Mouse (Mus musculus) MEL (cell line): ENCODE measurements around the gene Ctnnbl1. TPM values are rescaled to one million over a fixed set of nuclear protein-coding genes. Genes with fewer than 3 reads are reported as not detected.

Source experiments
- DNase-seq: peaks from one replicate; pipeline ENCODE4 v3.0.0; 2011; ENCODE audit warnings: low read depth, low spot score
- H3K27ac ChIP-seq: 2 replicates; pipeline ENCODE4 v1.5.1; 2012; ENCODE audit warnings: low read depth, mild to moderate bottlenecking, control low read depth, low read length, moderate library complexity; ENCODE audit not compliant: control insufficient read depth
- H3K27me3 ChIP-seq, 2 experiments: fragments of 150-350 bp in 1 of 2; sonication (generic) in 1 of 2; 2 replicates each; pipeline ENCODE4 v1.6.1; 2012; ENCODE audit warnings: low read length in 2 of 2, mild to moderate bottlenecking in 2 of 2, improper control_type of control experiment in 1 of 2, moderate library complexity in 1 of 2; ENCODE audit not compliant: insufficient read depth in 2 of 2, control insufficient read depth in 1 of 2
- H3K36me3 ChIP-seq, 2 experiments: 2 replicates each; pipeline ENCODE4 v1.6.1; 2012 to 2014; ENCODE audit warnings: low read length in 2 of 2, improper control_type of control experiment in 1 of 2, inconsistent platforms in 1 of 2, mild to moderate bottlenecking in 1 of 2; ENCODE audit not compliant: insufficient read depth in 2 of 2, control insufficient read depth in 1 of 2
- H3K4me1 ChIP-seq, 2 experiments: fragments of 150-350 bp in 1 of 2; sonication (generic) in 1 of 2; 2 replicates each; pipeline ENCODE4 v1.6.1; 2012; ENCODE audit warnings: low read length in 2 of 2, improper control_type of control experiment in 1 of 2, mild to moderate bottlenecking in 1 of 2; ENCODE audit not compliant: insufficient read depth in 2 of 2, control insufficient read depth in 1 of 2
- H3K4me3 ChIP-seq, 2 experiments: fragments of 150-350 bp in 1 of 2; sonication (generic) in 1 of 2; 2 replicates each; pipeline ENCODE4 v1.5.1; 2012; ENCODE audit warnings: low read depth in 2 of 2, low read length in 2 of 2, mild to moderate bottlenecking in 2 of 2, moderate library complexity in 2 of 2, control low read depth in 1 of 2, improper control_type of control experiment in 1 of 2; ENCODE audit not compliant: control insufficient read depth in 1 of 2, insufficient read depth in 1 of 2
- H3K79me2 ChIP-seq: 2 replicates; pipeline ENCODE4 v1.6.1; 2012; ENCODE audit warnings: mild to moderate bottlenecking, low read length, moderate library complexity; ENCODE audit not compliant: control insufficient read depth, poor library complexity, insufficient read depth
- H3K9ac ChIP-seq: 2 replicates; pipeline ENCODE4 v1.6.1; 2012; ENCODE audit warnings: low read depth, mild to moderate bottlenecking, control low read depth, low read length, moderate library complexity; ENCODE audit not compliant: control insufficient read depth, poor library complexity, severe bottlenecking
- H3K9me3 ChIP-seq: fragments of 150-350 bp; sonication (generic); replicated peaks from 2 replicates; pipeline ENCODE4 v1.6.1; 2012; ENCODE audit warnings: mild to moderate bottlenecking, low read length, improper control_type of control experiment, moderate library complexity; ENCODE audit not compliant: insufficient read depth
- BHLHE40 ChIP-seq: IDR thresholded peaks from 2 replicates; pipeline ENCODE4 v1.6.1; 2012; ENCODE audit warnings: low read depth, mild to moderate bottlenecking, inconsistent platforms, low read length, improper control_type of control experiment, borderline replicate concordance
- CHD1 ChIP-seq: IDR thresholded peaks from 2 replicates; pipeline ENCODE4 v1.6.1; 2012; ENCODE audit warnings: low read depth, mild to moderate bottlenecking, inconsistent platforms, low read length, improper control_type of control experiment
- CHD2 ChIP-seq: IDR thresholded peaks from 2 replicates; pipeline ENCODE4 v1.6.1; 2011; ENCODE audit warnings: low read length, improper control_type of control experiment
- EP300 ChIP-seq, 2 experiments: IDR thresholded peaks; 2 replicates each; pipeline ENCODE4 v1.6.1; 2011; ENCODE audit warnings: improper control_type of control experiment in 2 of 2, low read length in 2 of 2, low read depth in 1 of 2, mild to moderate bottlenecking in 1 of 2
- ETS1 ChIP-seq: IDR thresholded peaks from 2 replicates; pipeline ENCODE4 v1.6.1; 2012; ENCODE audit warnings: low read depth, mild to moderate bottlenecking, inconsistent platforms, low read length, improper control_type of control experiment, moderate library complexity
- HCFC1 ChIP-seq: IDR thresholded peaks from 2 replicates; pipeline ENCODE4 v1.6.1; 2012; ENCODE audit warnings: low read depth, mild to moderate bottlenecking, inconsistent platforms, low read length, improper control_type of control experiment, moderate library complexity
- JUND ChIP-seq: IDR thresholded peaks from 2 replicates; pipeline ENCODE4 v1.6.1; 2011; ENCODE audit warnings: low read depth, mild to moderate bottlenecking, improper control_type of control experiment, low read length
- KAT2A ChIP-seq: conservative IDR thresholded peaks from 2 replicates; pipeline ENCODE4 v1.6.1; 2012; ENCODE audit warnings: low read depth, low read length, improper control_type of control experiment, inconsistent platforms
- MAZ ChIP-seq: IDR thresholded peaks from 2 replicates; pipeline ENCODE4 v1.6.1; 2012; ENCODE audit warnings: low read depth, mild to moderate bottlenecking, inconsistent platforms, low read length, improper control_type of control experiment
- MEF2A ChIP-seq: IDR thresholded peaks from 2 replicates; pipeline ENCODE4 v1.6.1; 2014; ENCODE audit warnings: low read depth, mild to moderate bottlenecking, inconsistent platforms, low read length, improper control_type of control experiment; ENCODE audit not compliant: poor library complexity, insufficient replicate concordance, severe bottlenecking; ENCODE audit errors: extremely low read depth
- MXI1 ChIP-seq: IDR thresholded peaks from 2 replicates; pipeline ENCODE4 v1.6.1; 2011; ENCODE audit warnings: mild to moderate bottlenecking, low read depth, low read length, improper control_type of control experiment
- MYB ChIP-seq: IDR thresholded peaks from 2 replicates; pipeline ENCODE4 v1.6.1; 2011; ENCODE audit warnings: mild to moderate bottlenecking, low read depth, low read length, improper control_type of control experiment
- POLR2A ChIP-seq, 2 experiments: IDR thresholded peaks; 2 replicates each; pipeline ENCODE4 v1.6.1; 2011 to 2012; ENCODE audit warnings: low read length in 2 of 2, mild to moderate bottlenecking in 2 of 2, control low read depth in 1 of 2, improper control_type of control experiment in 1 of 2, low read depth in 1 of 2, moderate library complexity in 1 of 2; ENCODE audit not compliant: control insufficient read depth in 1 of 2, insufficient read depth in 1 of 2, poor library complexity in 1 of 2
- RAD21 ChIP-seq: IDR thresholded peaks from 2 replicates; pipeline ENCODE4 v1.6.1; 2011; ENCODE audit warnings: mild to moderate bottlenecking, low read depth, low read length, improper control_type of control experiment
- RCOR1 ChIP-seq: IDR thresholded peaks from 2 replicates; pipeline ENCODE4 v1.6.1; 2012; ENCODE audit warnings: low read depth, mild to moderate bottlenecking, inconsistent platforms, low read length, improper control_type of control experiment
- SIN3A ChIP-seq: IDR thresholded peaks from 2 replicates; pipeline ENCODE4 v1.6.1; 2012; ENCODE audit warnings: low read length, improper control_type of control experiment, inconsistent platforms
- SMC3 ChIP-seq: IDR thresholded peaks from 2 replicates; pipeline ENCODE4 v1.6.1; 2011; ENCODE audit warnings: low read depth, low read length, improper control_type of control experiment
- TAL1 ChIP-seq: IDR thresholded peaks from 2 replicates; pipeline ENCODE4 v1.6.1; 2012; ENCODE audit warnings: mild to moderate bottlenecking, inconsistent platforms, low read length, moderate library complexity, mixed read lengths
- TBP ChIP-seq: IDR thresholded peaks from 2 replicates; pipeline ENCODE4 v1.8.0; 2011; ENCODE audit warnings: low read depth, low read length, improper control_type of control experiment
- UBTF ChIP-seq: IDR thresholded peaks from 2 replicates; pipeline ENCODE4 v1.6.1; 2012; ENCODE audit warnings: low read depth, mild to moderate bottlenecking, inconsistent platforms, low read length, improper control_type of control experiment, moderate library complexity, borderline replicate concordance; ENCODE audit not compliant: insufficient read depth
- ZKSCAN1 ChIP-seq: IDR thresholded peaks from 2 replicates; pipeline ENCODE4 v1.6.1; 2012; ENCODE audit warnings: low read depth, mild to moderate bottlenecking, inconsistent platforms, low read length, improper control_type of control experiment, moderate library complexity
- ZNF384 ChIP-seq: IDR thresholded peaks from 2 replicates; pipeline ENCODE4 v1.6.1; 2012; ENCODE audit warnings: low read depth, mild to moderate bottlenecking, inconsistent platforms, low read length, improper control_type of control experiment
- polyA plus RNA-seq, 2 experiments: library from polyadenylated mRNA; stranded (reverse) in 1 of 2; unstranded in 1 of 2; fragments of >175 nt in 1 of 2; fragments of >200 nt in 1 of 2; gene quantifications; 2 replicates each; pipeline versions ENCODE4 v1.2.1 to v1.2.4; 2012; ENCODE audit warnings: low replicate concordance in 2 of 2, low read depth in 1 of 2; ENCODE audit not compliant: insufficient read length in 2 of 2, insufficient read depth in 1 of 2, missing spikeins in 1 of 2
- total RNA-seq: library from RNA; depleted of rRNA; stranded (reverse); fragments of 300-350 nt; gene quantifications from 2 replicates; pipeline ENCODE4 v1.2.3, GENCODE M21; 2012

Ctnnbl1 gene
- total and polyA plus RNA-seq, 3 experiments = 60.7 to 61.7 TPM; not detected in 1

DNA sequence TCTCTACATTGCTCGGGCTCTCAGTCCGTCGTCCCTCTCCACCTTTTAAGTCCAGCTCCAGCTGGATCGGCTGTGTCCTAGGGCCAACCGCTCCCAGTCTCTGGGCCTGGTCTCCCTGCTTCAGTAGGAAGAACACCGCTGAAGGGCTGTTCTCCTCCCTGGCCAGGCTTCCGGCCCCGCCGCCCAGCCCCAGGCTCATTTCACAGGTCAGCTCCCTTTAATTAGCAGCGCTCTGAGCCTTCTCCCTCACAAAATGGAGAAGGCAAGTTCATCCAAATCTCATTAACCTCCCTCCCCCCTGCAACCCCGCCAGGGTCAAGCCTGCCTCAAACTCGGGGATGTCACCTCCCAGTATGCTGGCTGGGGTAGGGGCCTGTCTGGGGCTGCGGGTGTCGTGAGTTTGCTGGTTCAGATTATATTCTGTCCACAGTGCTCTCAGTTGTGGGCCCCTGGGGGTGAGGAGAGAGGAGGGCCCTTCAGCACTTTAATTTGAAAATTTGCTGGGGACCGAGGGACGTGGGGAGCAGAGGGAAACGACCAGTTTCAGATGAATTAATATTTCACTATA lies 44.8 kb upstream of the Ctnnbl1 start:
- H3K4me3 ChIP-seq = no peak overlapping the region

DNA sequence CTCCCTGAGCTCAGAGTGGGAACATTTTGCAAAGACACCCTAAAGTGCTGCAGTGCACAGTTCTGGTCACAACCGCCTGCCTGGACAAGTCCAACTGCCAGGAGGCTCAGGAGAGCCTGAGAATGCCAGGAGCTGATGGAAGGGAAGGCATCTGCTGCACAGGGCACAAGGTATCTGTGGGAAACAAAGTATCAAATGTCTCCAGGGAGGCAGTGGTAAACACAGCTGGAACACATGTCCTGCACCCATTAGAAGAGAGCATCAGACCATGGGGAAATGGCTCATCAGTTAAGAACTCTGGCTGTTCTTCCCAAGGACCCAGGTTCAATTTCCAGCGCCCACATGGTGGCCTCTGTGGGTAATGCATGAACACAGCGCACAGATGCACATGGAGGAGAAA lies 43.6 kb upstream of the Ctnnbl1 start:
- Histone ChIP-seq H3K27me3 (no peaks in the 10 kb centered on the region), H3K9ac (no peak overlapping the region), H3K4me1 (no peaks in the 10 kb centered on the region), H3K36me3 (no peaks in the 10 kb centered on the region), H3K27ac (no peak overlapping the region), H3K79me2 (no peaks in the 10 kb centered on the region), H3K9me3 (no peaks in the 10 kb centered on the region), H3K4me3 (no peak overlapping the region)
- TF ChIP-seq EP300 (IDR thresholded peaks at IDR 0.05; ENCODE audit: low read depth in 1 of 2, low read length in 2 of 2) (no peak), RAD21 (no peak), ZNF384 (no peak), TAL1 (no peak)
- DNase-seq = no peak

More for the DNA sequence above, 44.8 kb upstream of the Ctnnbl1 start:
- Histone ChIP-seq H3K4me1 (no peaks in the 10 kb centered on the region), H3K27me3 (no peaks in the 10 kb centered on the region), H3K79me2 (no peaks in the 10 kb centered on the region), H3K9me3 (no peaks in the 10 kb centered on the region), H3K9ac (no peak overlapping the region), H3K27ac (no peak overlapping the region), H3K36me3 (no peaks in the 10 kb centered on the region)
- TF ChIP-seq RCOR1 (no peak), MYB (no peak), TAL1 (no peak), POLR2A (IDR thresholded peaks at IDR 0.05; ENCODE audit: control insufficient read depth in 1 of 2, insufficient read depth in 1 of 2, low read depth in 1 of 2, low read length in 2 of 2, poor library complexity in 1 of 2) (no peak), MAZ (no peak), SMC3 (no peak), MEF2A (no peak), KAT2A (no peak)
- DNase-seq = no peak

DNA sequence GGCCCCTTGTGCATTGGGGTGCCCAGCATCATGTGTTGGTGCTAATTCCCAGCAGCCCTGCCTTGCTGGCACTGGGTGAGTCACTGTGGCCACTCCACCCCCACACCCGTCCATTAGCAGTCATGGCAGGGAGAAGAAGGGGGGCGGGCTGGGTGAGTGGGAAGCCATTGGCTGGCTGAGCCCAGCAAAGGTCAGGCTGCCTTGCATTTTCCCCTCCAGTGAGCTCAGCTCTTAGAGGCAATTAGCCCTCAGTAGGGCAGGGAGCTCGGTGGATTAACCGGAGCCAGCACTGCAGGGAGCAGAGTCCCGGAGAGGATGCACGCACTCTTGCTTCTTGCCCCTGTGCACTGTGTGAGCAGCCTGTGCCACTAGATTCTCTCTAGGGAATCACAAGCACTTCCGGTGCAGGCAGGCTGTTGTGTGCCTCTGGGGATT lies 40.9 kb upstream of the Ctnnbl1 start:
- H3K9me3 ChIP-seq = no peaks in the 10 kb centered on the region
- no peak for TF ChIP-seq UBTF
- no peak for TF ChIP-seq HCFC1
- no peak for TF ChIP-seq ETS1
- TF ChIP-seq CHD1 = no peak
- TF ChIP-seq CHD2 = no peak
- TF ChIP-seq RAD21 = no peak
- no peak for TF ChIP-seq BHLHE40
- TF ChIP-seq JUND = no peak
- TF ChIP-seq POLR2A (IDR thresholded peaks at IDR 0.05; ENCODE audit: control insufficient read depth in 1 of 2, insufficient read depth in 1 of 2, low read depth in 1 of 2, low read length in 2 of 2, poor library complexity in 1 of 2) = no peak
- TF ChIP-seq MXI1 = no peak
- TF ChIP-seq ZKSCAN1 = no peak
- TF ChIP-seq TBP = no peak
- no peak for TF ChIP-seq MAZ
- TF ChIP-seq SIN3A = no peak
- TF ChIP-seq TAL1 = no peak
- TF ChIP-seq KAT2A = no peak
- TF ChIP-seq, all 39 proteins: peak for 0
- Histone ChIP-seq H3K27ac (no peak overlapping the region), H3K79me2 (no peaks in the 10 kb centered on the region), H3K27me3 (no peaks in the 10 kb centered on the region), H3K4me1 (no peaks in the 10 kb centered on the region), H3K9ac (no peak overlapping the region), H3K4me3 (no peak overlapping the region), H3K36me3 (no peaks in the 10 kb centered on the region)
- no peak for DNase-seq
